Mouse (Mus musculus) adipocyte (in vitro differentiated cells): ENCODE data around the gene Grrp1.

Experiments used
- DNase-seq: peaks from one replicate; pipeline ENCODE4 v3.0.0-alpha.2; 2016; ENCODE audit warnings: low spot score

Gene Grrp1

DNA sequence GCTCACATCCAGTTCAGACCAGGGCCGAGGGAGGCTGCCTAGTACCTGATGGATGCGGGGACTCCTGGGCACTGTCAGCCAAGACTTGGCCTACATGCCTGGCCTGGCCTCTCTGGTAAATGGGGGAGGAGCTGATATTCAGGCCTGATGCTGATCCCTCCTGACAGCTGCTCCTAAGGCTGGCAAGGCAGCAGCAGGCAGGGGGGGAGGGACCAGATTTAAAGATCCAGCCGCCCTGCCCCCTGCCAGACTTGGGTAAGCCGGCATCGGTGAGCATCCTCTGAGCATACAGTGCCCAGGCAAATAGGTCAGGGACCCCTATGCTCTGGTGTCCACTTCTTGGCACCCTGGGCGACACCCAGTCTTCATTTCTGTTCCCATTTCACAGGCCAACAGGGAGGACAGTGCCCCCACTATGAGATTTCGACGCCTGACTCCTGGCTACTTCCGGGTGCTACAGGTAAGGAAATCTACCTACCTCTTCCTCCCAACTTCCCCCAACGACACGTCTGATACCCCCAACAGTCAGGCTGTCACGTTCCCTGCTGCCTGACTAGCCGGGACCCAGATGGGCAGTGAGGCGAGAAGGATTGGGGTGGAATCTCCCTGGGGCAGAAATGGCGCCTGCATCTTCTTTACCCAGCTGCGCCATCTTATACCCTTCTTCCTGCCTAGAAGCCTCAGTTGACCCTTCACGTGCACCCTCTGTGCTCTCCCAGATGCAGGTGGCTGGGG is 10.2 kb downstream of the Grrp1 start, which contains the start of gene E130218I03Rik:
Gene E130218I03Rik (plus strand): TSS at position 147 of the 735 bp plus-strand sequence.
- no peak for DNase-seq

- DNase-seq: no peak
Measured at GRCm38 (mm10) chr4:134238686-134239085, 15.2 kb downstream of the Grrp1 start.

GRCm38 (mm10) chr4:134238279-134238651 is 15.6 kb downstream of the Grrp1 start, which contains the start of gene Cnksr1:
TSS of gene Cnksr1 (minus strand) at chr4:134238399.
- peak; percentile 83 for DNase-seq

GRCm38 (mm10) chr4:134237582-134238278 is 16.2 kb downstream of the Grrp1 start:
- no peak for DNase-seq

- DNase-seq: no peak
Measured at GRCm38 (mm10) chr4:134234876-134235275, 19.0 kb downstream of the Grrp1 start.

DNA sequence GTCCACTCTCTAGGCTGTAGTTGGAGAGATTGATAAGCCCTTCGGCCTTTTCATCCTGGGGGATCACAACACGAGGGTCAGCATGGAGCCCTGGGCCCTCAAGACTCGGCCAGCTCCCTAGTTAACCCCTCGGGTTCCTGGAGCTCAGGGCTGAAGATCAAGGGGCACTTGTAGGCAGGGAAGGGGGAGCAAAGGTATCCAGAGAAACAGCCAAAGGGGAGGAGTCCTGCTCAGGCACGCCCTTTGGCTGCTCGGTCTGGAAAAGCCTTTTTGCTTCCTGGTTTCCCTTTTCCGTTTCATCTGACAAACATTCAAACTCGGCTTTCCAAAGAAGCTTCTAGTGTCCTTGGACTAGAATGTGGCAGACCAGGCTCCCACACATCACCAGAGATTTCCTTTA is 23.5 kb downstream of the Grrp1 start:
- no peak for DNase-seq

DNA sequence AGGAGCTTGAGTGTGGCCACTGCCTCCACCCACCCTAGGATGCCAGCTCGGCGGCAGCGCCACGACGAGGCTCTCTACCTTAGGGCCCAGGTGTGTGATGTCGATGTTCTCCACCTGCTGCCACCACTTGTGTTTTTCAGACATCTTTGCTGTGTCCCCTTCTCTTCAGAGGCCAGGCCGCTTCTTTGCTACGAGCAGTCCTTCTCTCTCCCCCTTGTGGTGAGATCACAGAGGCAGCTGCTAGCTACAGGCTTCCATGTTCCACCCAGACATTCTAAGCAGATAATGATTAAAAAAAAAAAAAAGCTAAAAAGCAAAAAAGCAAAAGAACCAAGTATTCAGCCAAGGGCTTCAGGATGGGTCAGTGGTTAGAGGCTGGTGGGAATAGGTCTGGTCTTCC is 26.7 kb downstream of the Grrp1 start, which contains the start of gene Catsper4:
Gene Catsper4 (minus strand): TSS at position 190 of the 400 bp plus-strand sequence.
- DNase-seq: no peak

- no peak for DNase-seq
Measured at GRCm38 (mm10) chr4:134222793-134223600, 30.9 kb downstream of the Grrp1 start.

DNA sequence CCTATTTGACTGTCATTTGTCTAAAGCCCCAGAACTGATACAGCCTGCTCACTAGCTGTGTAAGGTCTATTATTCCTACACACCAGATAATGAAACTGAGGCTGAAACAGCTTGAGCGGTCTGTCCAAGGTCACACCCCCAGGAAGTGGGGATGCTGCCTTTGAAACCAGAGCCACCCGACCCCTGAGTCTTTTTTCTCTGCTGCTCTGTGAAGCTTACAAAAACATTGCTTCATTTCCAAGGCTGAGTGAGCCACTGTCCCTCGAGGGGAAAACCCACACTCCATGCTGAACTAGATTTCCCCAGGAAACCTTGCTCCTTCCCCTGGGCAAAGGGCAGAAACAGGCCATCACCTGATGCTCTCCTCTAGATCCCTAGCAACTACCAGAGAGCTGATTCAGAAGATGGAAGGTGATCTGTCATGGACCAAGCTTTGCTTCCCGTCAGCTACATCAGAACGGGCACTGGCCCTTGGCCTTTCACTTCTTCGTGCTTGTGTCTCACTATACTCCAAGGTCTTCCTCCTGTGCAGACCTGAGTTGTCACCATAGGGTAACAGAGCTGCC is 47.3 kb downstream of the Grrp1 start:
- no peak for DNase-seq

DNA sequence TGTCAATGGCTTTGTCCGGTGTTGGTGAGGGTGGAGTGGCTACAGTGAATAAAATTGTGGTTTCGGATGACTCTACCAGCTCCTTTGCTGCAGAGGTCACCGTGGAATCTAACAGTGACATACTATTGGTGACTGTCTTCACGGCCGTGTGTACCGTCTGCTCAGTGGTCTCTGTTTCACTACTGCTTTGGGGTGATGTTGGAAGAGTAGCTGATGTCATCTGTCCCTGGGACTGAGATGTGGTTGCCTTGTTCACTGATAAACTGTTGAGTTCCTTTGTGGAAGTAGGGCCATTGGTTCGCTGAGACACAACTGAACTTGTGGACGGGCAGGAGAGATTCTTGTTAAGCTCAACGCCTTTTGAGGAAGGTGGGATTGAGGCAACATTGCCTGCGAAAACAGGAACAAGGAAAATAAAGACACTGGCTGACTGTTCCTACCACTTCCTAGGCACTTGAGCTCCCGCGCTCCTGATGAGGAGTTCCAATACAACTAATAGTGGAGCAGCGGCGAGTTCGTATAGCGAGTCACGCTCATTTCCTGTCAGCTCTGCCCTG is 50.5 kb downstream of the Grrp1 start:
- no peak for DNase-seq

GRCm38 (mm10) chr4:134202904-134203303 is 51.0 kb downstream of the Grrp1 start, which contains the start of gene Gm7534:
TSS of gene Gm7534 (minus strand) at chr4:134203004.
- DNase-seq: no peak
